Mouse (Mus musculus) limb, embryonic 13.5 days (tissue): ENCODE measurements around the gene Lck. TPM values are rescaled to one million over a fixed set of nuclear protein-coding genes. Genes with fewer than 3 reads are reported as not detected.

Experiments used
- ATAC-seq: fragments of 200-750 bp; cut with Nextera tagmentation; 2 replicates; pipeline ENCODE4 v1.8.0; 2017; ENCODE audit warnings: low read depth, moderate number of reproducible peaks, moderate TSS enrichment; ENCODE audit not compliant: low FRiP score
- H3K27ac ChIP-seq: fragments of 300-500 bp; sonication (generic); 2 replicates; pipeline ENCODE4 v1.5.1; 2015; ENCODE audit warnings: inconsistent platforms, mild to moderate bottlenecking, moderate library complexity
- H3K27me3 ChIP-seq: fragments of 300-500 bp; sonication (generic); 2 replicates; pipeline ENCODE4 v1.6.1; 2015; ENCODE audit warnings: mild to moderate bottlenecking, inconsistent platforms
- H3K36me3 ChIP-seq: fragments of 300-500 bp; sonication (generic); 2 replicates; pipeline ENCODE4 v1.6.1; 2015; ENCODE audit warnings: inconsistent platforms, mild to moderate bottlenecking, moderate library complexity
- H3K4me1 ChIP-seq: fragments of 300-500 bp; sonication (generic); 2 replicates; pipeline ENCODE4 v1.6.1; 2015; ENCODE audit warnings: inconsistent platforms
- H3K4me2 ChIP-seq: fragments of 300-500 bp; sonication (generic); replicated peaks from 2 replicates; pipeline ENCODE4 v1.6.1; 2015; ENCODE audit warnings: inconsistent platforms, mild to moderate bottlenecking, moderate library complexity
- H3K4me3 ChIP-seq: fragments of 300-500 bp; sonication (generic); 2 replicates; pipeline ENCODE4 v1.5.1; 2015; ENCODE audit warnings: moderate library complexity, mild to moderate bottlenecking, inconsistent platforms
- H3K9ac ChIP-seq: fragments of 300-500 bp; sonication (generic); 2 replicates; pipeline ENCODE4 v1.6.1; 2015; ENCODE audit warnings: mild to moderate bottlenecking, inconsistent platforms
- H3K9me3 ChIP-seq: fragments of 300-500 bp; sonication (generic); 2 replicates; pipeline ENCODE4 v1.6.1; 2016; ENCODE audit warnings: inconsistent platforms
- WGBS: fragments of 180-500 bp; shearing (Covaris S2); methylation state at CpG from one replicate; pipeline ENCODE4 v1.1.7; 2015; 5-methylcytosine and 5-hydroxymethylcytosine counted together
- polyA plus RNA-seq: library from polyadenylated mRNA; unstranded; fragments of >200 nt; fragmentation: Nextera tagmentation; extraction: Ambion mirVana; gene quantifications from 2 replicates; pipeline ENCODE4 v1.2.1, GENCODE M21; 2015

The Lck gene
- polyA plus RNA-seq, 1 experiment from 2014 or later: 12.1 TPM

- H3K4me3 ChIP-seq: no peak overlapping the region
- WGBS: 62% methylated on average over 6 of the region's 6 CpGs
- H3K9me3 ChIP-seq: no peaks in the 10 kb centered on the region
- H3K27ac ChIP-seq: peak overlapping the region; percentile 22; the same call in 1 of the 2 replicates
- ATAC-seq: no peak
- H3K4me1 ChIP-seq: peaks cover 32% of the 10 kb centered on the region
- H3K27me3 ChIP-seq: no peaks in the 10 kb centered on the region
- H3K36me3 ChIP-seq: peaks cover 14% of the 10 kb centered on the region
- H3K9ac ChIP-seq: no peak overlapping the region
- H3K4me2 ChIP-seq: no peak overlapping the region
Measured at GRCm38 (mm10) chr4:129511413-129512096, 61.9 kb downstream of the Lck start.

- no peak overlapping the region for H3K4me3 ChIP-seq
- H3K27ac ChIP-seq: peak overlapping the region; percentile 22; the same call in 1 of the 2 replicates
- ATAC-seq: no peak
- no peaks in the 10 kb centered on the region for H3K9me3 ChIP-seq
- no peaks in the 10 kb centered on the region for H3K27me3 ChIP-seq
- WGBS: 53% methylated on average over 6 of the region's 6 CpGs
- H3K4me1 ChIP-seq: peaks cover 29% of the 10 kb centered on the region
- peaks cover 12% of the 10 kb centered on the region for H3K36me3 ChIP-seq
- no peak overlapping the region; the same call in 1 of the 2 replicates for H3K9ac ChIP-seq
- no peak overlapping the region for H3K4me2 ChIP-seq
Measured at GRCm38 (mm10) chr4:129510723-129511412, 62.6 kb downstream of the Lck start.

- Histone ChIP-seq H3K27ac (no peak overlapping the region), H3K36me3 (no peaks in the 10 kb centered on the region), H3K4me1 (peaks cover 18% of the 10 kb centered on the region), H3K9ac (no peak overlapping the region), H3K4me2 (no peak overlapping the region), H3K4me3 (no peak overlapping the region), H3K9me3 (no peaks in the 10 kb centered on the region), H3K27me3 (no peaks in the 10 kb centered on the region)
- 78% methylated on average over 3 of the region's 3 CpGs for WGBS
- no peak for ATAC-seq
Measured at GRCm38 (mm10) chr4:129509650-129510049, 63.8 kb downstream of the Lck start.

GRCm38 (mm10) chr4:129508834-129509600 lies 64.4 kb downstream of the Lck start:
- Histone ChIP-seq H3K36me3 (no peaks in the 10 kb centered on the region), H3K9ac (0 out of 2 replicates have a peak overlapping the region, but pooled peaks have one; percentile 13), H3K27ac (no peak overlapping the region), H3K27me3 (no peaks in the 10 kb centered on the region), H3K4me3 (no peak overlapping the region), H3K4me2 (no peak overlapping the region), H3K9me3 (no peaks in the 10 kb centered on the region), H3K4me1 (peaks cover 18% of the 10 kb centered on the region)
- 62% methylated on average over 15 of the region's 15 CpGs for WGBS
- no peak for ATAC-seq

GRCm38 (mm10) chr4:129508237-129508515 lies 65.3 kb downstream of the Lck start:
- no peak for ATAC-seq
- 63% methylated on average over 3 of the region's 3 CpGs for WGBS
- H3K9me3 ChIP-seq: no peaks in the 10 kb centered on the region
- no peak overlapping the region for H3K9ac ChIP-seq
- no peaks in the 10 kb centered on the region for H3K36me3 ChIP-seq
- H3K27me3 ChIP-seq: no peaks in the 10 kb centered on the region
- no peak overlapping the region for H3K4me2 ChIP-seq
- peaks cover 17% of the 10 kb centered on the region for H3K4me1 ChIP-seq
- no peak overlapping the region for H3K27ac ChIP-seq
- no peak overlapping the region for H3K4me3 ChIP-seq

GRCm38 (mm10) chr4:129507434-129508236 lies 65.8 kb downstream of the Lck start:
- Histone ChIP-seq H3K36me3 (no peaks in the 10 kb centered on the region), H3K27ac (no peak overlapping the region), H3K4me2 (no peak overlapping the region), H3K4me3 (no peak overlapping the region), H3K9ac (no peak overlapping the region), H3K27me3 (no peaks in the 10 kb centered on the region), H3K9me3 (no peaks in the 10 kb centered on the region), H3K4me1 (peaks cover 12% of the 10 kb centered on the region)
- no peak for ATAC-seq
- 59% methylated on average over 9 of the region's 10 CpGs for WGBS

- H3K36me3 ChIP-seq: no peaks in the 10 kb centered on the region
- no peaks in the 10 kb centered on the region for H3K4me1 ChIP-seq
- H3K4me2 ChIP-seq: no peak overlapping the region
- WGBS: 84% methylated on average over 3 of the region's 3 CpGs
- no peaks in the 10 kb centered on the region for H3K9me3 ChIP-seq
- no peaks in the 10 kb centered on the region for H3K27me3 ChIP-seq
- no peak overlapping the region for H3K27ac ChIP-seq
- no peak overlapping the region for H3K4me3 ChIP-seq
- no peak overlapping the region for H3K9ac ChIP-seq
- no peak for ATAC-seq
Measured at GRCm38 (mm10) chr4:129505511-129505910, 67.9 kb downstream of the Lck start.

GRCm38 (mm10) chr4:129502901-129503444 lies 70.5 kb downstream of the Lck start:
- ATAC-seq: no peak
- no peak overlapping the region for H3K9ac ChIP-seq
- H3K27me3 ChIP-seq: no peaks in the 10 kb centered on the region
- H3K27ac ChIP-seq: no peak overlapping the region
- WGBS: 73% methylated on average over 11 of the region's 11 CpGs
- H3K4me3 ChIP-seq: no peak overlapping the region
- H3K36me3 ChIP-seq: no peaks in the 10 kb centered on the region
- H3K4me1 ChIP-seq: peaks cover 8% of the 10 kb centered on the region; the same call in 1 of the 2 replicates
- no peaks in the 10 kb centered on the region for H3K9me3 ChIP-seq
- no peak overlapping the region for H3K4me2 ChIP-seq

GRCm38 (mm10) chr4:129502327-129502888 lies 71.0 kb downstream of the Lck start:
- Histone ChIP-seq H3K9ac (no peak overlapping the region), H3K4me1 (peaks cover 8% of the 10 kb centered on the region; the same call in 1 of the 2 replicates), H3K36me3 (no peaks in the 10 kb centered on the region), H3K4me3 (no peak overlapping the region), H3K27ac (no peak overlapping the region; the same call in 1 of the 2 replicates), H3K4me2 (no peak overlapping the region), H3K9me3 (no peaks in the 10 kb centered on the region), H3K27me3 (no peaks in the 10 kb centered on the region)
- 71% methylated on average over 9 of the region's 9 CpGs for WGBS
- ATAC-seq: no peak

- Histone ChIP-seq H3K4me1 (peaks cover 19% of the 10 kb centered on the region), H3K9ac (peak overlapping the region; percentile 69), H3K9me3 (no peaks in the 10 kb centered on the region), H3K4me2 (peak overlapping the region; percentile 73), H3K4me3 (peak overlapping the region; percentile 59), H3K27me3 (no peaks in the 10 kb centered on the region), H3K27ac (peak overlapping the region; percentile 89), H3K36me3 (no peaks in the 10 kb centered on the region)
- WGBS: 1% methylated on average over 46 of the region's 49 CpGs
- ATAC-seq: peak; percentile 90
Measured at GRCm38 (mm10) chr4:129500607-129501566, 72.6 kb downstream of the Lck start.
